Mouse (Mus musculus): Measurements from ENCODE around the gene Prkab1.

Prkab1 gene

DNA sequence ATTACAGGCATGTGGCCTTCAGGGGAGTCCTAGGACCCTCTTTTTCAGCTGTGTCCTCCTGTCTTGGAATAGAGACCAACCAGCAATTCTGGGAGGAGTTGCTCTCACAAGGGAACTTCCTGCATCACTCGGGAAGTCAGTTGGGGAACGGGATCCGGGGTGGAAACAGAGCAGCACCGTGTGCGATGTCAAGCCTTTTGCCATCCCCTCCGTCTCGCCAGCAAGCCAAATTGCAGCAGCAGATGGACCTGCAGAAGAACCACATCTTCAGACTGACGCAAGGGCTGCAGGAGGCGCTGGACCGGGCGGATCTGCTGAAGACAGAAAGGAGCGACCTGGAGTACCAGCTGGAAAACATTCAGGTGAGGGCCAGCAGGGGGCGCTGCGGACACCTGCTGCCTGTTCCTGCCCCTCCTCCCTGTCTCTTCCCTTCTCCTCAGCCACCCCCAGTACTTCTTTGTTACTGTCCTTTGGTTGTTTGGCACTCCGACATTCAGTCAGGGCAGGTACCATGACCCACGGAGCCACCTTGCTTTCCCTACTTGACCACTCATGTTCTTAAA, 45.1 kb downstream of the Prkab1 start:
- peak; percentile 59 for DNase-seq (ENCODE audit: low spot score)

DNA sequence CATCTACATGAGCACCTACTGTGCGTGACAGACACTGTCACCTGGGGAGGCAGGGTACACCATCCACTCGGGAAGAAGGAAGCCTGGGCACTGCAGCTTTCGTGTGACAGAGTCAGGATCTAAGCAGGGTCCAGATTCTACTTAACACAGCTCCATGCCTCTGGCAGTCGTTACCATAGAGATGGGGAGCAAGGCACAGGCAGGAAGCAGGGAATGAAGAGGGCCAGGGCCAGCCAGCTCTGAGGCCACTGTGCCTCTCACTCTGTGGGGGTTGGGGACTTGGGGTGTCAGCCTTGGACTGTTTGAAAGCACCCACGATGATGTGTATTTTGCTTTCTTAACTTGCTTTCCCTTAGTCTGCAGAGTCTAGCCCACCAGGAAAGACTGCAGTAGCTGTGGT, 46.1 kb downstream of the Prkab1 start:
- DNase-seq (ENCODE audit: low spot score): no peak

DNA sequence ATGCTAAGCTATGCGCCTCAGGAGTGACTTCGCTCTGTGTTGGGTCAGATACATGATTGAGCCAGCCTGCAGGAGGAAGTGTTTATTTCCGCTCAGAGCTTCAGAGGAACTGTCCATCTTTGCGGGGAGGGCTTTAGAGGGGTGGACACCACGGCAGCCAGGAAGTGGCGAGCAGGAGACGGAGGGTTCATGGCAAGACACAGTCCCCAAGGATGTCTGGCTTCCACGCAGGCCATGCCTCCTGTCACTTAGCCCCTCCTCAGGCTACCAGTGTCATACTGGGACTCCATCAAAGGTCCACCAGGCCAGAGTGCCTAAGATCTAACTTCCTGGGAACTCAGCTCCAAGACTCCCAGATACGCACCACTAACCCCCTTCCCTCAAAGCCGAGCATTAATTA, 46.6 kb downstream of the Prkab1 start:
- no peak for DNase-seq (ENCODE audit: low spot score)

DNA sequence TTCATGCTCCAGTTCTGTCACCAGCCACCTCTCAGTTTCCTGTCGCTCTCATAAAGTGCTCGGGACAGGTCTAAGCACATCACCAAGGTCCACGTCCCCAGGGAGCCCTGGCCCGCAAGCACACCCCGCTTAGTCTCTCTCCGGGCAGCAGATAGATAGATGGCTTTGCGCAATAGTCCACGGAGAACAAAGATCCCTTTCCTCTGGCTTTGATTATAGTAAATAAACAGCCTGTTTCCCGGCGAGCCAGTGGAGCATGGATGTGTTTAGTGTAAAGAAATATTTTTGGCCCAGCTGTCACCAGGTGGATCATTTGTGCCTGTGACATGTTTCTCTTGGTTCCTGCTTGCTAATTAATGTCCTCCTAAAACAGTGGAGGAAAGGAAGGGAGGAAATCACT, 47.0 kb downstream of the Prkab1 start:
- DNase-seq (ENCODE audit: low spot score): no peak

DNA sequence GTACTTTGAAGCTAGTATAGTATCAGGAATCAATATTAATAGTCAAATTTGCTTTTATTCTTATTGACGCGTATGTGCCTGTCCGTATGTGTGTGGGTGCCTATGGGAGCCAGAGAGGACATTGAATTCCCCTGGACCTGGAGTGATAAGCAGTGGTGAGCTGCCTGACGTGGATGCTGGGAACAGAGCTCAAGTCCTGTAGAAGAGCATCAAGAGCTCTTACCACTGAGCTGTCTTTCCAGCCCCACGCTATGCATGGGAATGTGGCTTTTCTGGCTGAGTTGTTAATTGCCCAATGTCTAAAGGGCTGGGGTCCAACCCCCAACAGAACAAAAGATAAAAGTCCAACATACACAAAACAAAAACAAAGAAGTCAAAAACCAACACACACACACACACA, 47.9 kb downstream of the Prkab1 start:
- no peak for DNase-seq (ENCODE audit: low spot score)

DNA sequence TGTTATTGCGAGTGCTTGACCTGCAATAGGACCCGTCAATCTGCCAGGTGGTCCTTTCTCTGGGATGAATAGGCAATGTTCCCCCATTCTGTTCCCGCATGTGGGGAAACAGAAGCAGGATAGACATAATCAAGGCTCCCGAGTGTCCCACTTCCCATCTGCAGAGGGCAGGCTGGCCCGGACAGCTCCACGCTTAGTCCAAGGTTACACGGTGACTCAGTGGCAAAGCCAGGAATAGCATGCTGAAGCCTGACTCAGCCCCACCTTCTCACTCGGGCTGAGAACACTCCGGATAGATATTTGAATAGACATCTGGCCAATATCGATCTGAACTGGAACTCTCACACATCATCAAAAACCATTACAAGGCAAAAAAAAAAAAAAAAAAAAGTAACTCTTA, 48.6 kb downstream of the Prkab1 start:
- no peak for DNase-seq (ENCODE audit: low spot score)

DNA sequence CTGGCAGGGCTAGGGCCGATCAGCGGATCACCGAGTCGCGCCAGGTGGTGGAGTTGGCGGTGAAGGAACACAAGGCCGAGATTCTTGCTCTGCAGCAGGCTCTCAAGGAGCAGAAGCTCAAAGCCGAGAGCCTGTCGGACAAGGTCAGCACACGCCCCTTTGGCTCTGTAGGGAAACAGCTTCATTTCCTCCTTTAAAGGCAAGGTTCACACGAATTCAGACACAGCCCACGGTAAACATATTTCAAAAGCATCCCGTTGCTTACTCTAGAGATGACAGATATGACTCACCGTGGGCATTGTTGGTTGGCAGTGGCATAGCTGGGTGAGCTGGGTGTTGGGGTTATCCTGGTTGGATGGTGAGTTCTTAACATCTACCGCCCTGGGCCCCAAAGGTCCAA, 53.1 kb downstream of the Prkab1 start:
- DNase-seq (ENCODE audit: low spot score): no peak
